Mouse (Mus musculus) granulocyte monocyte progenitor cell, adult 5-6 weeks (primary cell): ENCODE measurements at regions not wholly inside any gene's neighbourhood (a gene's known extent, or its start where the extent isn't known, plus 50 kb on each side); places are given as distances from the start of the nearest gene placed in this dataset.
A peak's percentile ranks its signal among the peaks of the same experiment; 100 is the strongest.

ENCODE experiments used
- ATAC-seq: replicated peaks from 2 replicates; pipeline ENCODE4 v1.8.0; 2016; ENCODE audit warnings: mild to moderate bottlenecking, moderate TSS enrichment, inconsistent platforms; ENCODE audit not compliant: poor library complexity, severe bottlenecking

DNA sequence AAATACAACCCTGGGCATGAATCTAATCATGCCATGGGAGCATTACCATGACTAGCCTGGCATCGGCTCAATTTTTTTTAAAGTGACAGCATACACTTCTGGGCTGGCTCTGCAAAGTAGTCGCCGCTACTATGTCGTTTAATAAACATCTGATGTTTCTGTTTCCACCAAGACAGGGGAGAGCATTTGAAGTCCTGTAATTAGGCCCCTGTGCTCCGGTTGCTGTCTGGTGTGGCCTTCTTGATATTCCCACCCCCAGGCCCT is 293.8 kb downstream of the Bcl11a start:
- peak; percentile 12 for ATAC-seq

- ATAC-seq, result peak; percentile 92
Observed at GRCm38 (mm10) chr11:24371963-24372362, 294.1 kb downstream of the Bcl11a start.

GRCm38 (mm10) chr11:24372616-24373015 is 294.8 kb downstream of the Bcl11a start:
- no peak for ATAC-seq

DNA sequence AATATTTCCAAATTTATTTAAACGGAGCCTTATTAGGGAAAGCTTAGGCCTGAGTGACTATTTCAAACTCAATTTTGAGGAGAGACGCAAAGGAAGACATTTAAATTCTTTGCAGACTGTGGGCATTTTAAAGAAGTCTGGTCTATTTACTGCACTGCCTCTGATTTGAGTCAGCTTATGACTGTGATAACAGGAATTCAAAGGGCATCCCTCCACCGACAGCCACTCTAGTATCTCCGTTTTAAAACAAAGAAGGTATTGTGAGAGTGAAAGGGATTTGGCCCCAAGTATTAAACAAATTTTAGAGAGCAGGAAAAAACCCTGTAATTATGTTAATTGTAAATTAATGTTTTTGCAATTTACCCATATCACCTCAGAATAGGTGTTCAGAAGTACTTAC is 295.4 kb downstream of the Bcl11a start:
- ATAC-seq, result no peak

GRCm38 (mm10) chr11:24377530-24377929 is 299.7 kb downstream of the Bcl11a start:
- peak; percentile 89 for ATAC-seq

DNA sequence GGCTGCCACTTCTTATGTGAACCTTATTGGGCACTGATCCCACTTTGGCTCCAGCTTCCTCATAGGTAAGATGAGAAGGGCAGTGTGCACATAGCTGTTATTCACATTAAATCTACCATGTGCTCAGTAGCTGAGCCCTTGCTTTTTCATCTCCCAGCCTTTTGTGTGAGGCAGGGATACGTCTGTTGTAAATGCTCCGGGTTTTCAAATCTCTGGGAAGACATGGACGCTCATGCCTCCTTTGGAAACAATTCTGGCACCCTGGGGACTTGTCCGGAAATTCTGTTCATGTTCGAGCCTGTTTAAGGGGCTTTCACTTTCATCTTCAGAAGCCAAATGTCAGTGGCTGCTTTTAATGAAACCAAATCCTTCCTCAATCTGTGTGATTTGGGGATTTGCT is 312.7 kb downstream of the Bcl11a start:
- ATAC-seq, result peak; percentile 54

DNA sequence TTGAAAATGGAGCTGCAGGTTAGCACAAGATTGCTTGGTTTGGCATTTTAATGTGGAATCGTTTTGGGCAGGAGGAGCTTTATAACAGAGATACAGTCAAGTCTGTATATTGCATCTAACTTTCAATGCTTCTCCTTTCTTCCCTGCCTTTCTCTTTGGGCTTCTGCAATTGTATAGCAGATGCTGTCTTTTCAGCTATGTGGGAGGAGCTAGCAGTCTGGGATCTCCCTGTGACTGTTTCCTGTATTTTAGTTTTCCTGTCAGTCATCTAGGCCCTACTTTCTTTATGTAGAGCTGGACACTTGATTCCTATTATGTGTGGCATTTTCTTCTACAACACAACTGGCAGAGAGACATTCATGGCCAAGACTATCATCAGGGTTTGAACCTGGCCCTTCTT is 313.5 kb downstream of the Bcl11a start:
- peak; percentile 54 for ATAC-seq

- peak; percentile 95 for ATAC-seq
Observed at GRCm38 (mm10) chr11:24395478-24395877, 317.6 kb downstream of the Bcl11a start.

GRCm38 (mm10) chr11:24396911-24397310 is 319.1 kb downstream of the Bcl11a start:
- ATAC-seq, result peak; percentile 52

GRCm38 (mm10) chr11:24397710-24398109 is 319.9 kb downstream of the Bcl11a start:
- no peak for ATAC-seq

GRCm38 (mm10) chr11:24401151-24401550 is 323.3 kb downstream of the Bcl11a start:
- peak; percentile 30; the same call in 1 of the 2 replicates for ATAC-seq

DNA sequence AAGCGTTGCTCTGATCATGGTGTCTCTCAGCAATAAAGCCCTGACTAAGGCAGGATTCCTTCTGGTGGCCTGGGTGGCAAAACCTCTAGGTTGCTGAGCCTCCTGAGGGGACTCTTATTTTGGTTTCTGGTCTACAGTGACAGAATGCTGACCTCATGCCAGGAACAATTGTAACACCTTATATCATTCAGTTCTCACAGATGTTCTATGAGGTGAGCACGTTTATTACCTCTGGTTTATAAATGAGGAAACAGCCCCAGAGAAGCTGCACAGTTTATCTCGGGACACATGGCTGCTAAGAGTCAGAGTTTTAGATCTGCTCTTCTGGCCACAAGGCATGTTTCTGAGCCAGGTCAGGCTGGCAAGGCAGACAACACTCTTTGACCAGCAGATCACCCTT is 324.3 kb downstream of the Bcl11a start:
- 0 out of 2 replicates have a peak, but pooled peaks have one; percentile 15 for ATAC-seq

- ATAC-seq, result peak; percentile 79
Observed at GRCm38 (mm10) chr11:24414804-24415203, 336.9 kb downstream of the Bcl11a start.

GRCm38 (mm10) chr11:24422066-24422775 is 344.4 kb downstream of the Bcl11a start:
- no peak for ATAC-seq

DNA sequence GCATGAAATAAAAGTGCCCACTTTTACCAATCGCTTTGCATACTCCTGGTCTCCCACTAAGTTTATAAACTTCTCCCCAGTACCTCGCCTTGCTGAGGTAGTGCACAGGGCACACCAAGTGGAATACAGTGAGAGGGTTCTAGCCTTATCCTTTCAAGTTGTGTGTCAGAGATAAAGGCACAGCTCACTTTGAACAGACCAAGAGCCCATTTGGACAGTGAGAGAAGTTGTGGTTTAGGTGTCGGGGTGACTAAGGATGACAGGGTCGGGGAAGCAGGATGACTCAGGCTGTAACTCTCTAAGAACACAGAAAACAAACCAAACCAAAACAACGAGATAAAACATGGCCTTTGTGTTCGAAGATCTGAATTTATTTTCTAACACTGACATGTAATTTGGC is 345.4 kb downstream of the Bcl11a start:
- peak; percentile 37 for ATAC-seq

GRCm38 (mm10) chr11:24426995-24427883 is 349.4 kb downstream of the Bcl11a start:
- no peak for ATAC-seq

DNA sequence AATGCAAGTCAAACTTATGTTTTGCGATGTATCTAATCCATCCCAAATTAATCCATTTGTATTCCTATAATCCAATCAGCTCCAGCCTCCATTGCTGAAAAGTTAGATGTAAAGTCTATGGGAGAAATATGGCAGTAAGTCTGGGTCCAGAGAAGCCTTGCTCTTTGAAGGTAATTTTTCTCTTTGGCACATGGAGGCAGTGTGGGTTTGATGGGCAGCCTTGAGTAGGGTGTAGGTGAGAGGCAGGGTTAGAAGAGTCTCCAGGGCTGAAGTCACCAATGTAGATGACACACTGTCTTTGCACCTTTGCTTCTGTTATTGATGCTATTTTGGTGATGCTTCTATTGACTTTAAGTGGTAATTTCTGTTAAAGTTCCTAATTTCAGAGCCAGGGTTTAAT is 370.8 kb downstream of the Bcl11a start:
- no peak for ATAC-seq

DNA sequence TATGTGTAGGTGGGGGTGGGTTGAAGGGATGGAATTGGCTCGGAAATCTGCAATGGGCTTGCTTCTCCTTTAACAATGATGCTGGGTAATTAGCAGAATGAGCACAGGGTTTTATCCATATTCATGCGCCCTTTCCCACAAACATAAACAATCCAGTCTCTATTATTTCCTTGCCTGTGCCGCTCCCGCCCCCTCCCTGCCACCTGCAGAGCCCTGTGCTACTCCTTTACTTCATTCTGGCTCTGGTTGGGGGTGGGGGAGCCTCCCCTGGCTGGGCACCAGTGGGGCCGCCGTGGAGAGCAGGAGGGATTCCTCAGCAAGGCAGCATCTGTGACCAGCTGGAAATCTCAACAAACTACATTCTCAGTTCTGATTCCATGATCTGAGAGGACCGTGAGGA is 374.4 kb downstream of the Bcl11a start:
- ATAC-seq, result no peak

GRCm38 (mm10) chr11:24464642-24465041 is 386.8 kb downstream of the Bcl11a start:
- ATAC-seq, result peak; percentile 42

GRCm38 (mm10) chr11:24467458-24467857 is 389.6 kb downstream of the Bcl11a start:
- no peak for ATAC-seq

- no peak for ATAC-seq
Observed at GRCm38 (mm10) chr11:24470469-24470868, 392.6 kb downstream of the Bcl11a start.
